Mouse (Mus musculus): Measurements from ENCODE around the gene Parp6. TPM values are rescaled to one million over a fixed set of nuclear protein-coding genes. Genes with fewer than 3 reads are reported as not detected.
A peak's percentile ranks its signal among the peaks of the same experiment; 100 is the strongest.

The Parp6 gene
- polyA plus RNA-seq, 1 experiment from 2014 or later: 4.0 TPM

- no peaks in the 10 kb centered on the region for H3K36me3 ChIP-seq (replicated peaks)
- no peaks in the 10 kb centered on the region for H3K9me3 ChIP-seq (replicated peaks)
- WGBS (ENCODE audit: insufficient replicate concordance): under 1% methylated on average over 65 of the region's 65 CpGs
- H3K4me2 ChIP-seq: peak overlapping the region; percentile 83
- peak overlapping the region; percentile 52; the same call in 1 of the 2 replicates for H3K9ac ChIP-seq
- peak overlapping the region; percentile 65 for H3K4me3 ChIP-seq (replicated peaks)
- H3K4me1 ChIP-seq (replicated peaks): peaks cover 59% of the 10 kb centered on the region
- peaks cover 87% of the 10 kb centered on the region for H3K27me3 ChIP-seq
- ATAC-seq (ENCODE audit: insufficient read depth): peak; percentile 6
- peak overlapping the region; percentile 77 for H3K27ac ChIP-seq (replicated peaks)
Observed at GRCm38 (mm10) chr9:59656635-59657617, 39.8 kb downstream of the Parp6 start.

DNA sequence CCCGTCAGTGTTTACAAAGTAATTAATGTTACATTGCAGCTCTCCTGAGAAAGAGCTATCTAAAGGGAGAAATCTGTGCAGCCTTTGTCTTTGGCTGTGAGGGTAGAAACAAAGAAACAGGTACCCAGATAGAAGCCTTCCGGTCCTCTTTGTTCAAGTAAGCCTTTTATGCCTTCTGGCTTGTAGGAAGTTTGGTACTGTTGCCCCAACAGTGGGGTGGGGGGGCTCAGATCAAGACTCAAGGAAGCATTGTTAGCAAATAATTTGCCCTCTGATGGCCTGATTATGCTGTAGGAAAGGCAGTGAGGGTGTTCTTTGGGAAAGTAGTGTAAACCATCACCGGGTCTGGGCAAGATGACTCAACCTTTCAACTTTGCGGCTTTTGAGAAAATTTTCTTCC, 41.1 kb downstream of the Parp6 start:
- Histone ChIP-seq H3K27me3 (peaks cover 94% of the 10 kb centered on the region), H3K9me3 (replicated peaks) (no peaks in the 10 kb centered on the region), H3K4me2 (peak overlapping the region; percentile 83), H3K36me3 (replicated peaks) (no peaks in the 10 kb centered on the region), H3K4me1 (replicated peaks) (peaks cover 60% of the 10 kb centered on the region), H3K9ac (no peak overlapping the region), H3K27ac (replicated peaks) (no peak overlapping the region), H3K4me3 (replicated peaks) (peak overlapping the region; percentile 65)
- ATAC-seq (ENCODE audit: insufficient read depth): no peak
- WGBS (ENCODE audit: insufficient replicate concordance): 15% methylated on average over 4 of the region's 4 CpGs

DNA sequence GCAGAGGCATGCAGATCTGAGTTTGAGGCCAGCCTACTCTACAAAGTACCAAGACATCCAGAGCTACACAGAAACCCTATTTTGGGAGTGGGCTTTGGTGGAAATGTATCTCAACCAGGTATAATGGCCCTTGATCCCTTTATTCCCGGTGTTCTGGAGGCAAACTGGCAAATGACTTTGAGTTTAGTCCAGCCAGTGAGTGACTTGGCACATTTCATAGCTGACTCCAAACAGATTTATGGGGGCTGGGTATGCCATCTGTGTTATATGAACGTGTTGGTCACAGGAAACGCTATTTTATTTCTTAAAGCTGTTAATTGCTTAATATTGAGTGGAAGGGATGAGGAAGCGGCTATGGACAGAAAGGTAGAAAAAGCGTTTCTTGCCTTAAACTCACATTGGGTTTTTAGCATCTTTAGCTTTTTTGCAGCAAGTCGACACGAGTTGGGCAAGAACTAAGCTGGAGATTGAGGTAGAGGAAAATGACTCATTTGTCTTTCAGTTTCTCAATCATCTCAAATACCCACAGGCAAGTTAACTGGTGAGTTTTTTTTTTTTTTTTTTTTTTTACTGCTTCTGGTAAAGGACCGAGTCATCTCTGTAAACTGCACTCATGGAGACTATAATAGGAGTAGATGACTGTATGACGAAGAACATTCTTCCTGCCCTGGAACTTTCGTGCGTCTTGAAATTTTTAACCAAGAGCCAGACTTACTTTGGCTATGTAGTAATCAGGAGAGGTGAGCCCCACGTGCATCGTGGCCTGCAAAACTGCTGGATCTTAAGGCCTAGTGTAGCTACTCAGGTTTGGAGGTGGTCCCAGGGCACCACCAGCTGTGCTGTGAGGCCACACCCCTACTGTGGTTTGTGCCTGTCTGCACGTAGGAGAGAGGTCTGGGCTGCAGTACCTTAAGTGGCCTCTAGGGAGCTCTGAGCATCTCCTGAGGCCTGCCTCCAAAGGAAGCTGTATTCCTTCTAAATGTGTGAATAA, 42.2 kb downstream of the Parp6 start:
- 22% methylated on average over 14 of the region's 14 CpGs for WGBS (ENCODE audit: insufficient replicate concordance)
- H3K4me1 ChIP-seq (replicated peaks): peaks cover 51% of the 10 kb centered on the region
- peaks cover 95% of the 10 kb centered on the region for H3K27me3 ChIP-seq
- ATAC-seq (ENCODE audit: insufficient read depth): no peak
- no peaks in the 10 kb centered on the region for H3K36me3 ChIP-seq (replicated peaks)
- H3K4me3 ChIP-seq (replicated peaks): 0 out of 2 replicates have a peak overlapping the region, but pooled peaks have one; percentile 0
- no peaks in the 10 kb centered on the region for H3K9me3 ChIP-seq (replicated peaks)
- no peak overlapping the region for H3K9ac ChIP-seq
- H3K4me2 ChIP-seq: peak overlapping the region; percentile 83
- 0 out of 2 replicates have a peak overlapping the region, but pooled peaks have one; percentile 22 for H3K27ac ChIP-seq (replicated peaks)

DNA sequence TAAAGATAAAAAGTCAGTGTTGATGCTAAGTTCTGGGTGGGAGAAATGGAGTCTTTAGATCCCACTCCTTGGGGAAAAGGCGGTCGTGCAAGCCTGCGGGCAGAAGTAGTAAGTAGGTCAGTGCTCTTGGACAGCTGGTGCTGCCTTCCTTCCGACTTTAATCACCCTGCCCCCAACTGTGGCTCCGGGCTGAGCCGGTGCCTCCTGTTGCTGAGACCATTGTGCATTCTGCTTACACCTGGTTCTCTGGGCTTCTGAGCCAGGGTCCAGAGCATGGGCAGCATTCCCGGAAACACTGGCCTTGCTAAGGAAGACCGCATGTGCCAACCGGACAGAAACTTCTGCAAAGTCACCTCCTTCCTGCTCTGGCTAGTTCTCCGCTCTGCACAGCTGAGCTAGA, 43.3 kb downstream of the Parp6 start:
- Histone ChIP-seq H3K27me3 (peaks cover 95% of the 10 kb centered on the region), H3K9ac (no peak overlapping the region), H3K4me3 (replicated peaks) (no peak overlapping the region), H3K36me3 (replicated peaks) (no peaks in the 10 kb centered on the region), H3K27ac (replicated peaks) (0 out of 2 replicates have a peak overlapping the region, but pooled peaks have one; percentile 22), H3K4me2 (peak overlapping the region; percentile 41), H3K9me3 (replicated peaks) (no peaks in the 10 kb centered on the region), H3K4me1 (replicated peaks) (peaks cover 51% of the 10 kb centered on the region)
- 28% methylated on average over 10 of the region's 10 CpGs for WGBS (ENCODE audit: insufficient replicate concordance)
- ATAC-seq (ENCODE audit: insufficient read depth): no peak

DNA sequence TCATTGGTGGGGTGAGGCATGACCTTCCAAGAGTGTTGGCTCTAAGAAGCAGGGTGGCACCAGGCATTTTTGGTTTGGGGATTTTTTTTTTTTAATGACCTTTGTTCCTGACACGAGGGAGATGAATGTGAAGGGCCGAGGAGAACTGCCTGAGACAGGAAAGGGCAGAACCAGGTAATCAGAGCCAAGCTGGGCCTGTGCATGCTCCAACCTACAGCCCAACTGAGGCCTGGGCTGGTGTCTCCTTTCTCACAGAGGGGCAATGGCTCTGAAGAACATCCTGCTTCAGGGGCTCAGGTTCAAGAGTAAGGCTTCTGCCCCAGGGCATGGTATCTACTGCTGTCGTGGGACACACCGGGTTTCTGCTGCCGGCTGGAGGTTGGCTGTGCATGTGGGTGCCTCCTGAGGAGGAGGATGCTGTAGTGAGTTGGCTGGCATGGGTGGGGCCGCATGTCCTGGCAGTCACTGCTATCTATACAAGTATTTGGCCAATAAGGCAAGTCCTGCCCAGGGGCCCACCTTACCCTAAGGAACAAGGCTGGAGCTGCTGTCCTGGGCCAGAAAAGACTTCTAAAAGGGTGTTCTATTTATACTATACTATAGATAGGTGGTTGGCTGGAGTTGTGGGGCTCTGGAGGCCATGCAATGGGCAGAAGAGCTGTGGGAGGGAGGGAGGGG, 44.4 kb downstream of the Parp6 start:
- Histone ChIP-seq H3K27ac (replicated peaks) (no peak overlapping the region), H3K9me3 (replicated peaks) (no peaks in the 10 kb centered on the region), H3K9ac (no peak overlapping the region), H3K27me3 (peaks cover 95% of the 10 kb centered on the region), H3K4me1 (replicated peaks) (peaks cover 42% of the 10 kb centered on the region), H3K36me3 (replicated peaks) (0 out of 2 replicates have a peak, but pooled peaks cover 2% of the 10 kb centered on the region), H3K4me3 (replicated peaks) (no peak overlapping the region), H3K4me2 (peak overlapping the region; percentile 41; the same call in 1 of the 2 replicates)
- peak; percentile 36; the same call in 1 of the 2 replicates for ATAC-seq (ENCODE audit: insufficient read depth)
- WGBS (ENCODE audit: insufficient replicate concordance): 35% methylated on average over 6 of the region's 6 CpGs

DNA sequence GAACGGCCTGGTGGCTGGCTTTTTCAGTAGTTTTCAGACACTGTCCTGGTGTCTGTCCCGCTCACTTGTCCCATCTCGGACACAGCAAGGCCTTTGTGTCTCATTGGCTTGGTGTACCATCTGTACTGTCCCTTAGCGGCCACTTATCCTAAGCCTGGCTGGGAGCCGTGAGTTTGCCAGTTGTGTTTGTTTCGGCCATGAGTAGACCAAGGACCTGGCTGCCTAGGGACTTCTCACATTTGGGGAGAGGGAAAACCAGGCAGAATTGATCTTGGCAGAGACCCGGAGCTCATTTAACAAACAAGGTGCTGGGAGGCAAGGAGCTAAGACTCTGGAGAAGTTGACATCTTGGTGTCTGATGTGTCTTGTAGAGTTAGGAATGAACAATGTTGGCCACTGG, 46.1 kb downstream of the Parp6 start:
- no peaks in the 10 kb centered on the region for H3K9me3 ChIP-seq (replicated peaks)

GRCm38 (mm10) chr9:59663957-59664356, 46.9 kb downstream of the Parp6 start:
- WGBS (ENCODE audit: insufficient replicate concordance): 73% methylated on average over 3 of the region's 3 CpGs
- Histone ChIP-seq H3K4me3 (replicated peaks) (no peak overlapping the region), H3K9me3 (replicated peaks) (no peaks in the 10 kb centered on the region), H3K4me1 (replicated peaks) (peaks cover 31% of the 10 kb centered on the region), H3K36me3 (replicated peaks) (0 out of 2 replicates have a peak, but pooled peaks cover 7% of the 10 kb centered on the region), H3K4me2 (no peak overlapping the region), H3K9ac (no peak overlapping the region), H3K27me3 (peaks cover 87% of the 10 kb centered on the region), H3K27ac (replicated peaks) (no peak overlapping the region)
- no peak for ATAC-seq (ENCODE audit: insufficient read depth)

More for the DNA sequence above, 46.1 kb downstream of the Parp6 start:
- Histone ChIP-seq H3K36me3 (replicated peaks) (0 out of 2 replicates have a peak, but pooled peaks cover 7% of the 10 kb centered on the region), H3K27me3 (peaks cover 91% of the 10 kb centered on the region), H3K9ac (no peak overlapping the region), H3K27ac (replicated peaks) (no peak overlapping the region), H3K4me1 (replicated peaks) (peaks cover 32% of the 10 kb centered on the region), H3K4me3 (replicated peaks) (no peak overlapping the region), H3K4me2 (no peak overlapping the region)
- WGBS (ENCODE audit: insufficient replicate concordance): 78% methylated on average over 7 of the region's 7 CpGs
- no peak for ATAC-seq (ENCODE audit: insufficient read depth)

- 62% methylated on average over 4 of the region's 4 CpGs for WGBS (ENCODE audit: insufficient replicate concordance)
- no peaks in the 10 kb centered on the region for H3K9me3 ChIP-seq (replicated peaks)
- ATAC-seq (ENCODE audit: insufficient read depth): no peak
Observed at GRCm38 (mm10) chr9:59664664-59665256, 47.7 kb downstream of the Parp6 start.

GRCm38 (mm10) chr9:59666016-59666415, 48.9 kb downstream of the Parp6 start:
- Histone ChIP-seq H3K9me3 (replicated peaks) (no peaks in the 10 kb centered on the region), H3K9ac (no peak overlapping the region), H3K4me3 (replicated peaks) (no peak overlapping the region), H3K27ac (replicated peaks) (no peak overlapping the region), H3K4me1 (replicated peaks) (peaks cover 13% of the 10 kb centered on the region), H3K27me3 (peaks cover 85% of the 10 kb centered on the region), H3K4me2 (no peak overlapping the region), H3K36me3 (replicated peaks) (peaks cover 15% of the 10 kb centered on the region)
- 74% methylated on average over 8 of the region's 8 CpGs for WGBS (ENCODE audit: insufficient replicate concordance)
- no peak for ATAC-seq (ENCODE audit: insufficient read depth)

More at GRCm38 (mm10) chr9:59664664-59665256, 47.7 kb downstream of the Parp6 start:
- Histone ChIP-seq H3K4me3 (replicated peaks) (no peak overlapping the region), H3K36me3 (replicated peaks) (0 out of 2 replicates have a peak, but pooled peaks cover 7% of the 10 kb centered on the region), H3K9ac (no peak overlapping the region), H3K27me3 (peaks cover 85% of the 10 kb centered on the region), H3K27ac (replicated peaks) (no peak overlapping the region), H3K4me2 (no peak overlapping the region), H3K4me1 (replicated peaks) (peaks cover 25% of the 10 kb centered on the region)

DNA sequence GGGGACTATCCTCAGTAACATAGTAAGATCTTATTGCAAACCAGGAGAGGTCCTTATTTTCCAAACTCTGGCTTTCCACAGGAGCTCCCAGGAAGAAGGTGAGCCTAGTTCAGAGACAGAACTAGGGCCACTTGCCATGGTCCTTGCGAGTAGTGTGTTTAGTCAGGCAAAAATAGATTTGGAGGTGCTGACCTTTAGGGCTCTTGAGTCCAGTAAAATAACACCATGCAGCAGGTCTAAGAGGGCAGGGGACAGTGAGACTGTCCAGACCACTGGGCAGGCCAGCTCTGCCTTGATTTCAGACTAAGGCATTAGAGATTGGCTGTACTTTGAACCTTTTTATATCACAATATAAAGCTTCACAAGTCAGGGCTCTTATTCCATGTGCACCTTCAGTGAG, 49.7 kb downstream of the Parp6 start:
- Histone ChIP-seq H3K9me3 (replicated peaks) (no peaks in the 10 kb centered on the region), H3K27me3 (peaks cover 85% of the 10 kb centered on the region), H3K4me1 (replicated peaks) (peaks cover 8% of the 10 kb centered on the region), H3K9ac (no peak overlapping the region), H3K36me3 (replicated peaks) (peaks cover 17% of the 10 kb centered on the region), H3K4me2 (no peak overlapping the region), H3K27ac (replicated peaks) (no peak overlapping the region), H3K4me3 (replicated peaks) (no peak overlapping the region)
- WGBS (ENCODE audit: insufficient replicate concordance): 73% methylated on average over 1 of the region's 1 CpGs
- ATAC-seq (ENCODE audit: insufficient read depth): no peak

Measured in liver, embryonic 15.5 days (tissue).